Comparison of ENCODE assay signal across 8 mouse cellular contexts in genomic region chr15:84854171-84854811, GRCm38 (mm10). TPM values are rescaled to one million over a fixed set of nuclear protein-coding genes. Genes with fewer than 3 reads are reported as not detected.
DNase-seq lines count a peak whose midpoint lies in the region; ATAC-seq and TF ChIP-seq lines count a peak whose summit lies in the region.

No protein-coding gene starts in this region.

- TF ChIP-seq POLR2A in kidney, adult 2 months (IDR thresholded peaks at IDR 0.05; ENCODE audit: low read depth, low read length) = no peak
- no peak for TF ChIP-seq POLR2A in ES-Bruce4 (IDR thresholded peaks at IDR 0.05; ENCODE audit: insufficient read depth, low read length)

- H3K36me3 ChIP-seq in kidney, adult 2 months (ENCODE audit: control insufficient read depth, insufficient read depth, low read length) = no peaks in the 10 kb centered on the region
- no peaks in the 10 kb centered on the region for H3K36me3 ChIP-seq in ES-Bruce4 (ENCODE audit: control insufficient read depth, insufficient read depth, low read length, poor library complexity, severe bottlenecking)
- H3K36me3 ChIP-seq in hindbrain, embryonic 12.5 days = no peaks in the 10 kb centered on the region
- H3K36me3 ChIP-seq in limb, embryonic 15.5 days = no peaks in the 10 kb centered on the region

- no peak for TF ChIP-seq CTCF in kidney, adult 2 months (conservative IDR thresholded peaks at IDR 0.05; ENCODE audit: insufficient read depth, insufficient read length, low read depth, low read length)
- no peak for TF ChIP-seq CTCF in ES-Bruce4 (IDR thresholded peaks at IDR 0.05; ENCODE audit: low read depth, low read length)

- peak overlapping the region; percentile 54 for H3K4me3 ChIP-seq in kidney, adult 2 months (ENCODE audit: insufficient read depth, low read depth, low read length)
- H3K4me3 ChIP-seq in ES-Bruce4 (ENCODE audit: low read depth, low read length) = peak overlapping the region; percentile 85
- peak overlapping the region; percentile 60 for H3K4me3 ChIP-seq in hindbrain, embryonic 12.5 days
- H3K4me3 ChIP-seq in limb, embryonic 15.5 days = peak overlapping the region; percentile 68

- H3K9me3 ChIP-seq in ES-Bruce4 (replicated peaks; ENCODE audit: control insufficient read depth, insufficient read depth, low read length, poor library complexity, severe bottlenecking) = no peaks in the 10 kb centered on the region
- no peaks in the 10 kb centered on the region for H3K9me3 ChIP-seq in hindbrain, embryonic 12.5 days (replicated peaks)
- H3K9me3 ChIP-seq in limb, embryonic 15.5 days = no peaks in the 10 kb centered on the region

- H3K27ac ChIP-seq in kidney, adult 2 months (ENCODE audit: insufficient read depth, low read depth, low read length) = no peak overlapping the region
- no peak overlapping the region for H3K27ac ChIP-seq in ES-Bruce4 (ENCODE audit: insufficient read depth, low read length)
- H3K27ac ChIP-seq in hindbrain, embryonic 12.5 days = peak overlapping the region; percentile 91
- no peak overlapping the region for H3K27ac ChIP-seq in limb, embryonic 15.5 days

- WGBS in kidney, adult 2 months = under 1% methylated on average over 49 of the region's 49 CpGs
- under 1% methylated on average over 49 of the region's 49 CpGs for WGBS in hindbrain, embryonic 12.5 days
- under 1% methylated on average over 48 of the region's 49 CpGs for WGBS in limb, embryonic 15.5 days

- peak overlapping the region; percentile 79 for H3K4me2 ChIP-seq in hindbrain, embryonic 12.5 days (replicated peaks)
- H3K4me2 ChIP-seq in limb, embryonic 15.5 days = peak overlapping the region; percentile 99

- DNase-seq in kidney, adult 2 months = no peak
- DNase-seq in kidney, adult 8-10 months = no peak
- peak; percentile 55 to 61 for DNase-seq in cerebellum, postnatal 36 days
- DNase-seq in right cerebral cortex, postnatal 25 days = peak; percentile 36

- H3K4me1 ChIP-seq in kidney, adult 2 months (ENCODE audit: control insufficient read depth, insufficient read depth, low read length) = no peaks in the 10 kb centered on the region
- no peaks in the 10 kb centered on the region for H3K4me1 ChIP-seq in ES-Bruce4 (ENCODE audit: control insufficient read depth, insufficient read depth, low read length)
- peaks cover 44% of the 10 kb centered on the region for H3K4me1 ChIP-seq in hindbrain, embryonic 12.5 days
- H3K4me1 ChIP-seq in limb, embryonic 15.5 days = peaks cover 36% of the 10 kb centered on the region

- ATAC-seq in hindbrain, embryonic 12.5 days (ENCODE audit: low FRiP score) = peak; percentile 1; the same call in 1 of the 2 replicates
- no peak for ATAC-seq in limb, embryonic 15.5 days (ENCODE audit: insufficient number of reproducible peaks, low FRiP score, low TSS enrichment, low read depth)
- ATAC-seq in inflammation-experienced regulatory T-cells, adult 6 months = no peak

- no peaks in the 10 kb centered on the region for H3K27me3 ChIP-seq in kidney, adult 2 months (replicated peaks; ENCODE audit: control insufficient read depth, insufficient read depth, low read length)
- H3K27me3 ChIP-seq in ES-Bruce4 (ENCODE audit: control insufficient read depth, insufficient read depth, low read length, poor library complexity, severe bottlenecking) = peaks cover 6% of the 10 kb centered on the region; the same call in 1 of the 2 replicates
- no peaks in the 10 kb centered on the region for H3K27me3 ChIP-seq in hindbrain, embryonic 12.5 days
- peaks cover 23% of the 10 kb centered on the region for H3K27me3 ChIP-seq in limb, embryonic 15.5 days

- peak overlapping the region; percentile 88 for H3K9ac ChIP-seq in ES-Bruce4 (ENCODE audit: low read depth, poor library complexity, severe bottlenecking)
- peak overlapping the region; percentile 86 for H3K9ac ChIP-seq in hindbrain, embryonic 12.5 days
- H3K9ac ChIP-seq in limb, embryonic 15.5 days = 0 out of 2 replicates have a peak overlapping the region, but pooled peaks have one; percentile 14

- TF ChIP-seq EP300 in ES-Bruce4 (IDR thresholded peaks at IDR 0.05; ENCODE audit: insufficient read depth, low read depth, low read length) = no peak

RNA-seq across cellular contexts. Expression of gene Phf21b, which starts 1.6 kb away (rescaled TPM):
- 3.6 and 4.7 TPM in 2 replicates for polyA plus RNA-seq in kidney, adult 2 months (2012; rRNA removed)
- polyA plus RNA-seq in ES-Bruce4 (2011; ENCODE audit: insufficient read depth, insufficient read length, low read depth, missing spikeins) = 2.6 and 4.2 TPM in 2 replicates
- 16.5 and 18.0 TPM in 2 replicates for polyA plus RNA-seq in hindbrain, embryonic 12.5 days (2016; fragmentation: Nextera tagmentation; extraction: Ambion mirVana)
- 0.33 and 0.37 TPM in 2 replicates for polyA plus RNA-seq in limb, embryonic 15.5 days (2015; fragmentation: Nextera tagmentation; extraction: Ambion mirVana)
- 1 to 10 TPM in 2 of 3 experiments, under 1 TPM in 1; 0.65 to 2.4 (median 1.6) TPM for polyA plus RNA-seq in inflammation-experienced regulatory T-cells, adult 6 months (2017; shearing (Covaris generic))

Comparison
In these comparisons a context has a peak if more than half of its experiments do, and no peak if none do; other contexts are left out.
1. DNase-seq: peak in cerebellum, postnatal 36 days (2 of 2) and right cerebral cortex, postnatal 25 days (single experiment); none in kidney, adult 2 months (single experiment) and kidney, adult 8-10 months (0 of 2).
2. H3K9ac ChIP-seq: peak in every context shown above with its lines; median percentile 88 in ES-Bruce4; 86 in hindbrain, embryonic 12.5 days; 14 in limb, embryonic 15.5 days.
3. Peak in every context shown above with its lines, with median percentiles within 50 percentile points of each other: H3K4me3 ChIP-seq.